Mouse (Mus musculus) MEL (cell line): ENCODE results near the gene Mdh2. TPM values are rescaled to one million over a fixed set of nuclear protein-coding genes. Genes with fewer than 3 reads are reported as not detected.

Source experiments
- DNase-seq: peaks from one replicate; pipeline ENCODE4 v3.0.0; 2011; ENCODE audit warnings: low read depth, low spot score
- H3K27ac ChIP-seq: 2 replicates; pipeline ENCODE4 v1.5.1; 2012; ENCODE audit warnings: low read depth, mild to moderate bottlenecking, control low read depth, low read length, moderate library complexity; ENCODE audit not compliant: control insufficient read depth
- H3K27me3 ChIP-seq, 2 experiments: fragments of 150-350 bp in 1 of 2; sonication (generic) in 1 of 2; 2 replicates each; pipeline ENCODE4 v1.6.1; 2012; ENCODE audit warnings: low read length in 2 of 2, mild to moderate bottlenecking in 2 of 2, improper control_type of control experiment in 1 of 2, moderate library complexity in 1 of 2; ENCODE audit not compliant: insufficient read depth in 2 of 2, control insufficient read depth in 1 of 2
- H3K36me3 ChIP-seq, 2 experiments: 2 replicates each; pipeline ENCODE4 v1.6.1; 2012 to 2014; ENCODE audit warnings: low read length in 2 of 2, improper control_type of control experiment in 1 of 2, inconsistent platforms in 1 of 2, mild to moderate bottlenecking in 1 of 2; ENCODE audit not compliant: insufficient read depth in 2 of 2, control insufficient read depth in 1 of 2
- H3K4me1 ChIP-seq, 2 experiments: fragments of 150-350 bp in 1 of 2; sonication (generic) in 1 of 2; 2 replicates each; pipeline ENCODE4 v1.6.1; 2012; ENCODE audit warnings: low read length in 2 of 2, improper control_type of control experiment in 1 of 2, mild to moderate bottlenecking in 1 of 2; ENCODE audit not compliant: insufficient read depth in 2 of 2, control insufficient read depth in 1 of 2
- H3K4me3 ChIP-seq, 2 experiments: fragments of 150-350 bp in 1 of 2; sonication (generic) in 1 of 2; 2 replicates each; pipeline ENCODE4 v1.5.1; 2012; ENCODE audit warnings: low read depth in 2 of 2, low read length in 2 of 2, mild to moderate bottlenecking in 2 of 2, moderate library complexity in 2 of 2, control low read depth in 1 of 2, improper control_type of control experiment in 1 of 2; ENCODE audit not compliant: control insufficient read depth in 1 of 2, insufficient read depth in 1 of 2
- H3K79me2 ChIP-seq: 2 replicates; pipeline ENCODE4 v1.6.1; 2012; ENCODE audit warnings: mild to moderate bottlenecking, low read length, moderate library complexity; ENCODE audit not compliant: control insufficient read depth, poor library complexity, insufficient read depth
- H3K9ac ChIP-seq: 2 replicates; pipeline ENCODE4 v1.6.1; 2012; ENCODE audit warnings: low read depth, mild to moderate bottlenecking, control low read depth, low read length, moderate library complexity; ENCODE audit not compliant: control insufficient read depth, poor library complexity, severe bottlenecking
- H3K9me3 ChIP-seq: fragments of 150-350 bp; sonication (generic); replicated peaks from 2 replicates; pipeline ENCODE4 v1.6.1; 2012; ENCODE audit warnings: mild to moderate bottlenecking, low read length, improper control_type of control experiment, moderate library complexity; ENCODE audit not compliant: insufficient read depth
- BHLHE40 ChIP-seq: IDR thresholded peaks from 2 replicates; pipeline ENCODE4 v1.6.1; 2012; ENCODE audit warnings: low read depth, mild to moderate bottlenecking, inconsistent platforms, low read length, improper control_type of control experiment, borderline replicate concordance
- CHD2 ChIP-seq: IDR thresholded peaks from 2 replicates; pipeline ENCODE4 v1.6.1; 2011; ENCODE audit warnings: low read length, improper control_type of control experiment
- CTCF ChIP-seq, 3 experiments: IDR thresholded peaks in 2 of 3; conservative IDR thresholded peaks in 1 of 3; 2 replicates each; pipeline ENCODE4 v1.5.1; 2011 to 2012; ENCODE audit warnings: low read length in 3 of 3, low read depth in 2 of 3, mild to moderate bottlenecking in 2 of 3, improper control_type of control experiment in 1 of 3, inconsistent platforms in 1 of 3, mixed read lengths in 1 of 3, moderate library complexity in 1 of 3; ENCODE audit not compliant: control insufficient read depth in 1 of 3, insufficient read depth in 1 of 3, poor library complexity in 1 of 3, severe bottlenecking in 1 of 3
- ELF1 ChIP-seq: IDR thresholded peaks from 2 replicates; pipeline ENCODE4 v1.6.1; 2014; ENCODE audit warnings: low read depth, mild to moderate bottlenecking, inconsistent platforms, low read length, improper control_type of control experiment, moderate library complexity
- GATA1 ChIP-seq: IDR thresholded peaks from 2 replicates; pipeline ENCODE4 v1.6.1; 2011; ENCODE audit warnings: low read depth, low read length, improper control_type of control experiment
- HCFC1 ChIP-seq: IDR thresholded peaks from 2 replicates; pipeline ENCODE4 v1.6.1; 2012; ENCODE audit warnings: low read depth, mild to moderate bottlenecking, inconsistent platforms, low read length, improper control_type of control experiment, moderate library complexity
- MAFK ChIP-seq: IDR thresholded peaks from 2 replicates; pipeline ENCODE4 v1.6.1; 2011; ENCODE audit warnings: low read depth, mild to moderate bottlenecking, low read length, improper control_type of control experiment, borderline replicate concordance
- NRF1 ChIP-seq: IDR thresholded peaks from 2 replicates; pipeline ENCODE4 v1.6.1; 2014; ENCODE audit warnings: low read depth, mild to moderate bottlenecking, inconsistent platforms, low read length, improper control_type of control experiment, moderate library complexity; ENCODE audit not compliant: poor library complexity, insufficient read depth, severe bottlenecking
- POLR2AphosphoS2 ChIP-seq: IDR thresholded peaks from 2 replicates; pipeline ENCODE4 v1.6.1; 2011; ENCODE audit warnings: low read length, improper control_type of control experiment
- RAD21 ChIP-seq: IDR thresholded peaks from 2 replicates; pipeline ENCODE4 v1.6.1; 2011; ENCODE audit warnings: mild to moderate bottlenecking, low read depth, low read length, improper control_type of control experiment
- RCOR1 ChIP-seq: IDR thresholded peaks from 2 replicates; pipeline ENCODE4 v1.6.1; 2012; ENCODE audit warnings: low read depth, mild to moderate bottlenecking, inconsistent platforms, low read length, improper control_type of control experiment
- SIN3A ChIP-seq: IDR thresholded peaks from 2 replicates; pipeline ENCODE4 v1.6.1; 2012; ENCODE audit warnings: low read length, improper control_type of control experiment, inconsistent platforms
- SMC3 ChIP-seq: IDR thresholded peaks from 2 replicates; pipeline ENCODE4 v1.6.1; 2011; ENCODE audit warnings: low read depth, low read length, improper control_type of control experiment
- UBTF ChIP-seq: IDR thresholded peaks from 2 replicates; pipeline ENCODE4 v1.6.1; 2012; ENCODE audit warnings: low read depth, mild to moderate bottlenecking, inconsistent platforms, low read length, improper control_type of control experiment, moderate library complexity, borderline replicate concordance; ENCODE audit not compliant: insufficient read depth
- ZC3H11A ChIP-seq: IDR thresholded peaks from 2 replicates; pipeline ENCODE4 v1.6.1; 2012; ENCODE audit warnings: low read depth, mild to moderate bottlenecking, inconsistent platforms, low read length, improper control_type of control experiment
- ZKSCAN1 ChIP-seq: IDR thresholded peaks from 2 replicates; pipeline ENCODE4 v1.6.1; 2012; ENCODE audit warnings: low read depth, mild to moderate bottlenecking, inconsistent platforms, low read length, improper control_type of control experiment, moderate library complexity
- ZNF384 ChIP-seq: IDR thresholded peaks from 2 replicates; pipeline ENCODE4 v1.6.1; 2012; ENCODE audit warnings: low read depth, mild to moderate bottlenecking, inconsistent platforms, low read length, improper control_type of control experiment
- polyA plus RNA-seq, 2 experiments: library from polyadenylated mRNA; stranded (reverse) in 1 of 2; unstranded in 1 of 2; fragments of >175 nt in 1 of 2; fragments of >200 nt in 1 of 2; gene quantifications; 2 replicates each; pipeline versions ENCODE4 v1.2.1 to v1.2.4; 2012; ENCODE audit warnings: low replicate concordance in 2 of 2, low read depth in 1 of 2; ENCODE audit not compliant: insufficient read length in 2 of 2, insufficient read depth in 1 of 2, missing spikeins in 1 of 2
- total RNA-seq: library from RNA; depleted of rRNA; stranded (reverse); fragments of 300-350 nt; gene quantifications from 2 replicates; pipeline ENCODE4 v1.2.3, GENCODE M21; 2012

Gene Mdh2
- total and polyA plus RNA-seq, 3 experiments, result 207 to 1,097 (median 465) TPM

GRCm38 (mm10) chr5:135737154-135737553 lies 41.1 kb upstream of the Mdh2 start:
- H3K9ac ChIP-seq, result no peak overlapping the region
- no peaks in the 10 kb centered on the region for H3K79me2 ChIP-seq
- H3K27ac ChIP-seq, result no peak overlapping the region
- no peak overlapping the region for H3K4me3 ChIP-seq
- 0 out of 4 replicates have a peak, but pooled peaks cover 0 to 3% of the 10 kb centered on the region in 2 experiments for H3K4me1 ChIP-seq
- peak; percentile 33 for DNase-seq
- TF ChIP-seq CTCF (IDR thresholded peaks at IDR 0.05 in 2 of 3, conservative IDR thresholded peaks at IDR 0.05 in 1 of 3; ENCODE audit: control insufficient read depth in 1 of 3, insufficient read depth in 1 of 3, low read depth in 2 of 3, low read length in 3 of 3, poor library complexity in 1 of 3, severe bottlenecking in 1 of 3) (peak; percentile 48 to 66 (median 66)), SMC3 (peak; percentile 28), CHD2 (no peak), ELF1 (no peak)
- H3K27me3 ChIP-seq, result no peaks in the 10 kb centered on the region
- peaks cover 0 to 2% of the 10 kb centered on the region in 2 experiments; a peak in 1 of 4 replicates for H3K36me3 ChIP-seq
- H3K9me3 ChIP-seq, result no peaks in the 10 kb centered on the region

GRCm38 (mm10) chr5:135738266-135738665 lies 40.0 kb upstream of the Mdh2 start:
- H3K27me3 ChIP-seq, result no peaks in the 10 kb centered on the region
- DNase-seq, result no peak
- H3K4me3 ChIP-seq, result no peak overlapping the region
- H3K27ac ChIP-seq, result no peak overlapping the region
- no peaks in the 10 kb centered on the region for H3K9me3 ChIP-seq
- H3K79me2 ChIP-seq, result no peaks in the 10 kb centered on the region
- H3K4me1 ChIP-seq, result peaks cover under 1 to 7% of the 10 kb centered on the region in 2 experiments; a peak in 2 of 4 replicates
- H3K36me3 ChIP-seq, result peaks cover 0 to 2% of the 10 kb centered on the region in 2 experiments; a peak in 1 of 4 replicates
- H3K9ac ChIP-seq, result no peak overlapping the region
- TF ChIP-seq SIN3A, result no peak
- no peak for TF ChIP-seq POLR2AphosphoS2
- no peak for TF ChIP-seq HCFC1
- no peak for TF ChIP-seq BHLHE40
- no peak for TF ChIP-seq ZC3H11A
- TF ChIP-seq ZNF384, result no peak
- no peak for TF ChIP-seq UBTF
- no peak for TF ChIP-seq CTCF (IDR thresholded peaks at IDR 0.05 in 2 of 3, conservative IDR thresholded peaks at IDR 0.05 in 1 of 3; ENCODE audit: control insufficient read depth in 1 of 3, insufficient read depth in 1 of 3, low read depth in 2 of 3, low read length in 3 of 3, poor library complexity in 1 of 3, severe bottlenecking in 1 of 3)
- TF ChIP-seq GATA1, result no peak
- TF ChIP-seq MAFK, result no peak
- no peak for TF ChIP-seq ZKSCAN1
- TF ChIP-seq SMC3, result no peak
- no peak for TF ChIP-seq RAD21
- no peak for TF ChIP-seq RCOR1
- no peak for TF ChIP-seq NRF1
